Mouse (Mus musculus) ES-E14 (cell line): ENCODE data around the gene Tet1. TPM values are rescaled to one million over a fixed set of nuclear protein-coding genes. Genes with fewer than 3 reads are reported as not detected.

Experiments
- DNase-seq: peaks from one replicate; pipeline ENCODE4 v3.0.0-alpha.2; 2013; ENCODE audit warnings: low read depth, low spot score
- H3K27ac ChIP-seq: 2 replicates; pipeline ENCODE4 v1.5.1; 2012; ENCODE audit warnings: low read depth, mild to moderate bottlenecking, low read length, moderate library complexity, mixed read lengths; ENCODE audit not compliant: poor library complexity, insufficient read depth, severe bottlenecking
- H3K36me3 ChIP-seq: 2 replicates; pipeline ENCODE4 v1.6.1; 2012; ENCODE audit warnings: mild to moderate bottlenecking, low read length, moderate library complexity, mixed read lengths; ENCODE audit not compliant: control insufficient read depth, poor library complexity, insufficient read depth, severe bottlenecking
- H3K4me1 ChIP-seq, 2 experiments: fragments of 150-350 bp in 1 of 2; sonication (generic) in 1 of 2; 2 replicates each; pipeline ENCODE4 v1.6.1; 2012; ENCODE audit warnings: low read length in 2 of 2, mild to moderate bottlenecking in 1 of 2, mixed read lengths in 1 of 2; ENCODE audit not compliant: control insufficient read depth in 2 of 2, insufficient read depth in 2 of 2, poor library complexity in 1 of 2
- H3K4me3 ChIP-seq, 2 experiments: fragments of 150-350 bp in 1 of 2; sonication (generic) in 1 of 2; 2 replicates each; pipeline ENCODE4 v1.5.1; 2012; ENCODE audit warnings: low read length in 2 of 2, low read depth in 1 of 2, mild to moderate bottlenecking in 1 of 2, mixed read lengths in 1 of 2; ENCODE audit not compliant: insufficient read depth in 1 of 2, poor library complexity in 1 of 2, severe bottlenecking in 1 of 2
- H3K9ac ChIP-seq: 2 replicates; pipeline ENCODE4 v1.6.1; 2012; ENCODE audit warnings: low read depth, mild to moderate bottlenecking, low read length, mixed read lengths; ENCODE audit not compliant: poor library complexity, insufficient read depth, severe bottlenecking
- H3K9me3 ChIP-seq: fragments of 150-350 bp; sonication (generic); 2 replicates; pipeline ENCODE4 v1.6.1; 2012; ENCODE audit warnings: low read depth, mild to moderate bottlenecking, low read length; ENCODE audit not compliant: control insufficient read depth, insufficient read depth
- CHD2 ChIP-seq: IDR thresholded peaks from 2 replicates; pipeline ENCODE4 v1.6.1; 2014; ENCODE audit warnings: mild to moderate bottlenecking, low read depth, low read length, inconsistent platforms
- HCFC1 ChIP-seq: IDR thresholded peaks from 2 replicates; pipeline ENCODE4 v1.6.1; 2012; ENCODE audit warnings: low read length, inconsistent platforms, borderline replicate concordance; ENCODE audit not compliant: insufficient read depth
- MAFK ChIP-seq: IDR thresholded peaks from 2 replicates; pipeline ENCODE4 v1.6.1; 2014; ENCODE audit warnings: mild to moderate bottlenecking, low read depth, low read length, inconsistent platforms; ENCODE audit not compliant: insufficient read depth
- ZC3H11A ChIP-seq: IDR thresholded peaks from 2 replicates; pipeline ENCODE4 v1.6.1; 2012; ENCODE audit warnings: low read depth, mild to moderate bottlenecking, inconsistent platforms, low read length, borderline replicate concordance
- ZNF384 ChIP-seq: IDR thresholded peaks from 2 replicates; pipeline ENCODE4 v1.6.1; 2012; ENCODE audit warnings: low read depth, low read length, inconsistent platforms
- in situ Hi-C, 2 experiments: fragments of 600-800 bp; cut with MboI; formaldehyde crosslinking; loops; one replicate each; pipeline ENCODE4 v1.15.1; 2025; ENCODE audit warnings: low sequenced_read_pairs in 2 of 2, inconsistent platforms in 1 of 2; ENCODE audit not compliant: unreplicated experiment in 2 of 2
- total RNA-seq: library from RNA; depleted of rRNA; stranded (reverse); fragments of 300-350 nt; gene quantifications from 2 replicates; pipeline ENCODE4 v1.2.3, GENCODE M21; 2012

The Tet1 gene
- total RNA-seq, 1 experiment: 307 TPM

- no peak overlapping the region for H3K4me3 ChIP-seq
- DNase-seq: no peak
Measured at GRCm38 (mm10) chr10:62874828-62875227, 34.0 kb downstream of the Tet1 start.

DNA sequence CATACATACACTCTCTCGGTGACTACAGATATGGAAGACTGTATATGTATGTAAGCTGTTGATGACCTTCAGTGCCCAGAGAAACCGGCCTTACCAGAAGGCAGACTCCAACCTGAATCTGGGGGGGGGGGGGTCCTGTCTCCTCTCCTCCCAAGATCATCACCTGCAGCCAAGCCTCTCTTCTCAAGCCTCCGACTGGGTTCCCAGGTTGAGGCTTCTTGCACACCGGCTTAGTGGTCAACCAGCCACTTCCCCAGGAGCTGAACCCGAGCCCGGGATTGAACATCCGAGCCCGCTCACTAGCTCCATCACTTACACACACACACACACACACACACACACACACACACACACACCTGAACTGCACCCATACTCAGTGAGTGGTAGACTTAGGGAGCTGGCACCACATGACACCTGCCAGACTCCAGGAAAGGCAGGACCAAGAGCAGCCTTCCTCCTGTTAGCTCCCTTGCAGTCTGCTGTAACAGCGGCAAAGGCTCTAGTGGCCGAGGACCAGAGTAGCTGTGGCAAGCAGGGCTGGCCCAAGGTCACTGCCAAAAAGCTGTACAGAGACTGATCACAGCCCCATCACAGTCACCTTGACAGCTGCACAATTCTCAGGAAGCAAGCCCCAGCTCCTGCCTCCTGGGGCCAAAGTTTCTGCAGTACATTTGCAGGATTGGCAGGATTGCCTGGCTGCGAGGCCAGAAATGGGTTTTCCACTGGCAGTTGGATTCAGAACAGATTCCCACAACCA, 42.6 kb downstream of the Tet1 start:
- no peak overlapping the region for H3K27ac ChIP-seq
- TF ChIP-seq HCFC1: no peak
- no peak for TF ChIP-seq MAFK
- no peak for TF ChIP-seq ZNF384
- no peak for TF ChIP-seq CHD2
- no peak for TF ChIP-seq ZC3H11A
- no peaks in the 10 kb centered on the region for H3K9me3 ChIP-seq
- peak overlapping the region in 1 of 2 experiments; percentile 21; a peak in 1 of 4 replicates for H3K4me3 ChIP-seq
- peaks cover 2 to 5% of the 10 kb centered on the region in 2 experiments; a peak in 2 of 4 replicates for H3K4me1 ChIP-seq
- DNase-seq: no peak
- in situ Hi-C loops: no loop called here
- no peaks in the 10 kb centered on the region for H3K36me3 ChIP-seq
- no peak overlapping the region for H3K9ac ChIP-seq

More at GRCm38 (mm10) chr10:62874828-62875227, 34.0 kb downstream of the Tet1 start:
- in situ Hi-C loops: no loop called here
- Histone ChIP-seq H3K4me1 (peaks cover 0 to 7% of the 10 kb centered on the region in 2 experiments; a peak in 2 of 4 replicates), H3K27ac (no peak overlapping the region), H3K36me3 (peaks cover 6% of the 10 kb centered on the region; the same call in 1 of the 2 replicates), H3K9me3 (no peaks in the 10 kb centered on the region), H3K9ac (no peak overlapping the region)
- 0 out of 2 replicates have a peak, but pooled peaks have one; percentile 15 for TF ChIP-seq ZNF384
- TF ChIP-seq MAFK: no peak

DNA sequence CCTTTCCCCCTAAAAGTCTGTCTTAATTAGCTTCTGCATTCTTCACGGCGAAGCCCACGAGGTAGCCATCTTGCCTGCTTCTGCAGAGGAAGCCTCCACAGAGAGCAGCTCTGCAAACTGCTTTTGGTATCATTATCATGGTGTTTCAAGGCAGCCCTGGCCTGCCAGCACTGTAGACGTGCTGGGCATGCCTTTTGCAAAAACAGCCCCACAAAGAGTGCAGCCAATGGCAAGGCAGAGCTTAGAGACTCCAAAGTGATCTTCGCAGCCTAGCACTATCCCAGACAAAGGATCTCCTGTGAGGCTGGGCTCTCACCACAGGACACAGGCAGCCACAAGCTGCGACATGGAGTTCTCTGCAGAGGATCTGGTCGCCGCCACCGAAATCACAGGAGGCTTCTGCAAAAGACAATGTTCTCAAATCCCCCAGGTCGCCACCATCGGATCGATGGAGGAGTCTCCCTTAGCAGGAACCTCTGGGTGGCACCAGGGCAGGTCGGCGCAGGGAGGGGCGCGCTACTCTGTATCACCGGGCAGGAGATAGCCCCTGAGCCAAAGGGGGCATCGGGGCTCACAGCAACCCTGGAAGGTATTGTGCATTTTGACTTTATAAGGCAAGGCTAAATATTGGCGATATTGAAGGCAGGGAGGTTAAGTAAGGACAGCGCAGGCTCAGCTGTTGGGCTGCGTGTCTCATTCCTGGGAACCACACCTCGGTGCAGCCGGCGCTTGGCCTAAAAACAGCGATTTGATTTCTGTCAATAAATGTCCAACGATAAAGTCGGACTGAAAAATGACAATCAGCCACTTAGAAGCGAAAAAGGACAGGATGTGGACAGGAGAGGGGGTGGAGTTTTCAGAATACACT, 43.4 kb downstream of the Tet1 start:
- in situ Hi-C loops: no loop called here
- Histone ChIP-seq H3K27ac (no peak overlapping the region), H3K4me3 (peak overlapping the region; percentile 21 to 46), H3K4me1 (peaks cover 2 to 5% of the 10 kb centered on the region in 2 experiments; a peak in 2 of 4 replicates), H3K9ac (peak overlapping the region; percentile 29; the same call in 1 of the 2 replicates), H3K9me3 (no peaks in the 10 kb centered on the region), H3K36me3 (no peaks in the 10 kb centered on the region)
- TF ChIP-seq ZC3H11A: no peak
- no peak for TF ChIP-seq HCFC1
- no peak for TF ChIP-seq ZNF384
- TF ChIP-seq CHD2: no peak
- no peak for TF ChIP-seq MAFK
- no peak for DNase-seq

DNA sequence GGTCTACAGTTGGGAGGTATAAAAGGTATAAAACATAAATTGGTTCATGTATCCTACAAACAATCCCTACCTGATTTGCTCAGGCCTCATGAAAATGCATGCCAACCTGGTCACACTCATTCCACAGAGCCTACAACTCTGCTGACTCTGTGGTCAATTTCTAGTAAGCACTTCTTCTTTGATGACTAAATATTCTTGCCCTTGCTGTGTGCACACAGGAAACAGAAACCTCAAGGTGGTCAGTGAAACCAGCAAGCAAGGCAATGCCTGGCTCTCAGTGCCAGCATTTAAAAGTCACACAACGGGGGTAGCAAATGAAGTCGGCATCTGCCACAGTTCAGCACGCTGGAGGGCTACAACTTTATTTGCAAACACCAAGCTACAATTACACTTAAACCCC, 45.2 kb downstream of the Tet1 start:
- Histone ChIP-seq H3K27ac (no peak overlapping the region), H3K4me1 (peaks cover 2% of the 10 kb centered on the region in 2 experiments; a peak in 2 of 4 replicates), H3K9ac (no peak overlapping the region), H3K9me3 (no peaks in the 10 kb centered on the region), H3K36me3 (no peaks in the 10 kb centered on the region), H3K4me3 (no peak overlapping the region)
- TF ChIP-seq ZNF384 (no peak), ZC3H11A (no peak), MAFK (no peak), CHD2 (no peak), HCFC1 (no peak)
- DNase-seq: no peak
- in situ Hi-C loops: no loop called here
